Mouse (Mus musculus): ENCODE results near the gene Xpnpep2.
A peak's percentile ranks its signal among the peaks of the same experiment; 100 is the strongest.

The Xpnpep2 gene

GRCm38 (mm10) chrX:48108394-48109315 lies at the start of gene Xpnpep2:
Gene Xpnpep2 (plus strand): TSS chrX:48108725.
- no peak for DNase-seq (ENCODE audit: low spot score in 2 of 2)

GRCm38 (mm10) chrX:48062481-48062880 lies 46.0 kb upstream of the Xpnpep2 start:
- no peak for DNase-seq (ENCODE audit: low spot score in 2 of 2)

- no peak for DNase-seq (ENCODE audit: low spot score in 2 of 2)
Measured at GRCm38 (mm10) chrX:48064166-48064853, 44.2 kb upstream of the Xpnpep2 start.

- no peak for DNase-seq (ENCODE audit: low spot score in 2 of 2)
Measured at GRCm38 (mm10) chrX:48066891-48067290, 41.6 kb upstream of the Xpnpep2 start.

- DNase-seq (ENCODE audit: low spot score in 2 of 2) = no peak
Measured at GRCm38 (mm10) chrX:48071961-48072360, 36.6 kb upstream of the Xpnpep2 start.

GRCm38 (mm10) chrX:48072401-48072800 lies 36.1 kb upstream of the Xpnpep2 start:
- no peak for DNase-seq (ENCODE audit: low spot score in 2 of 2)

GRCm38 (mm10) chrX:48074691-48075090 lies 33.8 kb upstream of the Xpnpep2 start:
- no peak for DNase-seq (ENCODE audit: low spot score in 2 of 2)

GRCm38 (mm10) chrX:48076806-48077425 lies 31.6 kb upstream of the Xpnpep2 start:
- DNase-seq (ENCODE audit: low spot score in 2 of 2) = peak in 1 of 2 experiments; percentile 10

DNA sequence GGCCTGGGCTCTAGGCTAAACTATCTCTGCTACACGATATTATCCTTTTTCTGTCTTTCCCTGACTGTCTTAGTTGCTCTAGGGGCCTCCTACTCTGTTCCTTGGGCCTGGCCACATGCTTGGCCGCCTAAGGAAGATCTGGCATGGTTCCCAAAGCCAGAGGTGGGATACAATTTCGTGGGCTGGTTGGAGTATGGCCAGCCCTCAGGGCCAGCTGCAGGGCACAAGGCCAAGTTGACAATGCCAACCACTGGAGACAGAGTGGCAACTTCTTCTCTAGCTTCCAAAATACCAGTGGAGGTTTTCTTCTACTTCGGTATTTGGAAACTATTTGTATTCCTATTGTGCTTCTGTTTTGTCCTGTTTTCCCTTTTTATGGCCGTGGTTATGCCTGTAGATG lies 26.2 kb upstream of the Xpnpep2 start:
- DNase-seq (ENCODE audit: low spot score in 2 of 2) = no peak

DNA sequence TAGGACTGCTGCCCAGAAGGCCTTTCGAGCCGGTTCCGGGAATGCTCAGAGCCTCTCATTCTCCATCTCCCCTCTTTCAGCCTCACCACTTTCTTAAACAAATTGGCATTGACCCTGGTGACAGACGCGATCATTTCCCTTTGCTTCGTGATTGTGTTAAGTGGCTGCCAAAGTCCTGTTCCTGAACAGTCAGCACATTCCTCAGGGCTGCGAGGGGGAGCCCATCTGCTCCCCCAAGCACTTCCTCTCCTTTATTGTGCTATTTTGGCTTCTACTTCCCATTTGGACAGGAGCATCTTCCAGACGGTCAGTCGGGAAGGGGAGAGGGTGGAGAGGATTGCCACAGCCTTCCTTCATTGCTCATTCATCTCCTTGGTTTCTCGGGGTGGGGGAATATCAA lies 16.4 kb upstream of the Xpnpep2 start:
- no peak for DNase-seq (ENCODE audit: low spot score in 2 of 2)

DNA sequence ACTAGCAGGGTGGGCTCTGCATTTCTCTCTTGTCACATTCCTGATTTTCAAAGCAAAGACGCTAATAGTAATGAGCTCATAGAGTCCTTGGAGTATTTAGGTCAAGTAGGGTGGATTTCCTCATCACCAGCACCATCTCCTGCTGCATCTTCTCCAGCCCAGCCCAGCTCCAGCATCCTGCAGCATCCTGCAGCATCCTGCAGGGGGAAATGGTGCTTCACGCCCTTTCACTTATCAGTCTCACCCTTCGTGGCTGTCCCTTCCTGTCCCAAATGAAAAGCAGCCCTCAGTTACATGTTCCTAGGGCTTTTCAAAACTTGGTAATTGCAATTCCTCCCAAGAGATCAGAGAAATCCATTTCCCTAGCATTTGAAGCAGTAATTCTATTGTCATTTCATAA lies 15.0 kb upstream of the Xpnpep2 start:
- DNase-seq (ENCODE audit: low spot score in 2 of 2) = no peak

DNA sequence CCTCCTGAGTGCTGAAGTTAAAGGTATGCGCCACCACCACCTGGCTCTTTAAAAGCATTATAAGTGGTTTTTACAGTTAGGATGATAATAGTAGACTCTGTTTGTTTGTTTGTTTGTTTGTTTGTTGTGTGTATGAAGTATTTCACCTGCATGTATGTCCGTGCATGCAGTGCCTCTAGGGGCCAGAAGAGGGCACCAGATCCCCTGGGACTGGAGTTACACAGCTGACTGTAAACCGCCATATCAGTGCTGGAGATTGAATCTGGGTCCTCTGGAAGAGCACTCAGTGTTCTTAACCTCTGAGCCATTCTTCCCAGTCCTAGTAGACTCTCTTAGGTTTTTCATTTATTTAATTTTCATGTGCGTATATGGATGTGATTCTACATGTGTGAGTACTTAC lies 13.9 kb upstream of the Xpnpep2 start:
- DNase-seq (ENCODE audit: low spot score in 2 of 2) = no peak

DNA sequence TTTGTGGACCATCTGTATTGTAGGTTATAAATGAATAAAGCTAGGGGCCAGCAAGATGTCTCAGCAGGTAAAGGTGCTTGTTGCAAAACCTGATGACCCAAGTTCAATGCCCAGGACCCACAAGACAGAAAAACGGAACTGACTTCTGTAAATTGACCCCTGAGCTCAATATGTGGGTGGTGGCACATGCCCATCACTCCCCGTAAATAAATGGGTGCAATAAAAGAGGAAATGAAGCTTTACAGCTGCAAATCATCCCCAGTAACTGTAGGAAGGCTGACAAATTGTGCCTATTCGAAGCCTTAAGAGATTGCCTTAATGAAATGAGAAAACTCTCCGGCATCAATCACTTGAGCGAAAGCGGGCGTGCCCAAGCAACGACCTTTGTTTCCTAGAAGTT lies 11.9 kb upstream of the Xpnpep2 start:
- no peak for DNase-seq (ENCODE audit: low spot score in 2 of 2)

- DNase-seq (ENCODE audit: low spot score in 2 of 2) = peak in 1 of 2 experiments; percentile 11
Measured at GRCm38 (mm10) chrX:48098470-48099129, 9.9 kb upstream of the Xpnpep2 start.

DNA sequence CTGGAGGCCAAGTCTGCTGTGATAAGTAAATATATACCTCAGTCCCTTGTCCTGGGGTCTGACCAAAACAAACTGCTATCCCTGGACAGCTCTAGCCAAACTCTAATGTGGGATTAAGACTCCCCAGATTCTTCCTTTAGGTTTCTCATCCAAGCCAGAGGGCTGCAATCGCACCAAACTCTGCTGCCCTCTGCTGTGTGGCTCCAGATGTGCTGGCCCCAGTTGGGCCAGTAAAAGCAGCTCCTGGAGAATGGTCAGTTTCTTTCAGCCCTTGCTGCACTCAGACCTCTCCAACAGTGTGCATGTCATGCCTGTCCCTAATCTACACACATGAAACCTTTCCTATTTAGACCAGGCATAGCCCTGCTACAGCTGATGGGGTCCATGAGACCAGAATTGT lies 8.7 kb upstream of the Xpnpep2 start:
- no peak for DNase-seq (ENCODE audit: low spot score in 2 of 2)

DNA sequence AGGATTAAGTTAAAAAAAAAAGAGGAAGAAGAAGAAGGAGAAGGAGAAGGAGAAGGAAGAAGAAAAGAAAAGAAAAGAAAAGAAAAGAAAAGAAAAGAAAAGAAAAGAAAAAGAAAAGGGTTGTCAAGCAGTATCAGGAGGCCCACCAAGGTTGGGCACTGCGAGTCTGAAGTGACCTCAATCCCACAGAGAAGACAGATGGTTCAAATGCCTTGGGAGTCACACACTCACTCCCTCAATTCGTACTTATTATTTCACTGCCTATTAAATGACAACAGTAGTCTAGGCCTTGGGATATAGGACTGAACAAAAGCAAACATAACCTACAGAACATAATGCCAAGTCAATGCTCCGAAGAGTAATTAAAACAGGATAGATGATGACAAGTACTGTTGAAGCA lies 5.3 kb upstream of the Xpnpep2 start:
- no peak for DNase-seq (ENCODE audit: low spot score in 2 of 2)

- DNase-seq (ENCODE audit: low spot score in 2 of 2) = peak; percentile 18 to 38
Measured at GRCm38 (mm10) chrX:48104736-48105441, 3.6 kb upstream of the Xpnpep2 start.

GRCm38 (mm10) chrX:48106226-48106625 lies 2.3 kb upstream of the Xpnpep2 start:
- no peak for DNase-seq (ENCODE audit: low spot score in 2 of 2)

DNA sequence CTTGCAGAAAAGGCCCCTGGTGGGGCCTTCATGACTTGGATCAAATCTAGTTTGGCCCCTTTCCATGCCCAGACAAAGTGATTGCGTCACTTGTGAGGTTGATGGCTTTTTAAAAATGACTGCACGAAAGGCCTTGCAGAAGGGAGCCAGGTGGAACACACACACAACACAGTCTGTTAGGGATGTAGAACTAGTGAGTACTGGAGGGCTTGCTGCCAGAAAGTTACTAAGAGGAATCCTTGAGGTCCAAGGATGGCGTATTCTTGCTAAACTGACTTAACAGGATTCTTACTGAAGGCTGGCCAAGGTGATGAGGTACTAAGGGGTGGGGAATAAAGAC lies 761 bp downstream of the Xpnpep2 start:
- DNase-seq (ENCODE audit: low spot score in 2 of 2) = no peak

- no peak for DNase-seq (ENCODE audit: low spot score in 2 of 2)
Measured at GRCm38 (mm10) chrX:48119294-48119693, 10.8 kb downstream of the Xpnpep2 start.

Data from right cerebral cortex, adult 2 months (tissue).